ENCODE assay signal across 8 mouse cellular contexts in genomic region chr17:26508345-26508960, GRCm38 (mm10). TPM values are rescaled to one million over a fixed set of nuclear protein-coding genes. Genes with fewer than 3 reads are reported as not detected.
A peak's percentile ranks its signal among the peaks of the same experiment; 100 is the strongest.
DNase-seq lines count a peak whose midpoint lies in the region; ATAC-seq and TF ChIP-seq lines count a peak whose summit lies in the region.

No protein-coding gene starts in this region.

- peaks cover 9% of the 10 kb centered on the region for H3K4me1 ChIP-seq in cortical plate, adult 2 months (ENCODE audit: control insufficient read depth, insufficient read depth, low read length)

- DNase-seq in gastrocnemius, postnatal 10 days = peak; percentile 98
- peak; percentile 98 for DNase-seq in induced T-regulatory cell, adult 2 months (ENCODE audit: low read depth)
- DNase-seq in left cerebral cortex, adult 9 months (ENCODE audit: low spot score in 2 of 2) = peak; percentile 89 to 96
- peak; percentile 94 for DNase-seq in right cerebral cortex, postnatal 14 days
- DNase-seq in urinary bladder, postnatal 36 days (ENCODE audit: low spot score in 2 of 2) = peak; percentile 90 to 96

- peak; percentile 57 for ATAC-seq in activated CD4-positive, CD25-positive, alpha-beta regulatory T cell, adult 4 months
- ATAC-seq in megakaryocyte progenitor cell, adult 5-6 weeks (replicated peaks; ENCODE audit: poor library complexity) = peak; percentile 56

- H3K27ac ChIP-seq in cortical plate, adult 2 months (ENCODE audit: insufficient read depth, low read length) = peak overlapping the region; percentile 99

- H3K4me3 ChIP-seq in cortical plate, adult 2 months (ENCODE audit: insufficient read depth, low read length) = peak overlapping the region; percentile 82

- no peak for TF ChIP-seq CTCF in cortical plate, adult 2 months (IDR thresholded peaks at IDR 0.05; ENCODE audit: extremely low read depth, insufficient read depth, low read length)

- peak; percentile 99 for TF ChIP-seq POLR2A in cortical plate, adult 2 months (IDR thresholded peaks at IDR 0.05; ENCODE audit: extremely low read depth, insufficient read depth, low read length)

RNA-seq across cellular contexts. Expression of gene Ergic1, which starts 52.8 kb away (rescaled TPM):
- 10 to 100 TPM; 39.5 to 45.7 TPM for polyA plus RNA-seq in activated CD4-positive, CD25-positive, alpha-beta regulatory T cell, adult 4 months (2017; shearing (Covaris generic))
- 140 and 143 TPM in 2 replicates for polyA plus RNA-seq in cortical plate, adult 2 months (2012; rRNA removed)
- 100 to 1,000 TPM; 115 to 117 TPM for total RNA-seq in gastrocnemius, postnatal 10 days (2021)
- total RNA-seq in megakaryocyte progenitor cell, adult 5-6 weeks (2015) = 99.7 and 123 TPM in 2 replicates
- total RNA-seq in megakaryocyte progenitor cell, adult 5-6 weeks (2017) = 42.2 and 48.3 TPM in 2 replicates

RNA-seq across cellular contexts. Expression of gene Dusp1, which starts 53.5 kb away (rescaled TPM):
- 10 to 100 TPM; 25.1 to 28.8 TPM for polyA plus RNA-seq in activated CD4-positive, CD25-positive, alpha-beta regulatory T cell, adult 4 months (2017; shearing (Covaris generic))
- polyA plus RNA-seq in cortical plate, adult 2 months (2012; rRNA removed) = 51.0 and 71.1 TPM in 2 replicates
- total RNA-seq in gastrocnemius, postnatal 10 days (2021) = 10 to 100 TPM; 40.3 to 43.3 TPM
- 89.7 and 162 TPM in 2 replicates for total RNA-seq in megakaryocyte progenitor cell, adult 5-6 weeks (2015)
- total RNA-seq in megakaryocyte progenitor cell, adult 5-6 weeks (2017) = 16.1 and 29.6 TPM in 2 replicates

Comparison
In these comparisons a context has a peak if more than half of its experiments do, and no peak if none do; other contexts are left out.
1. Peak in every context shown above with its lines: DNase-seq, ATAC-seq, H3K4me3 ChIP-seq and H3K27ac ChIP-seq.